Mouse (Mus musculus): ENCODE measurements around the gene Sema5b. TPM values are rescaled to one million over a fixed set of nuclear protein-coding genes. Genes with fewer than 3 reads are reported as not detected.

Sema5b gene
- polyA plus RNA-seq (2015; fragmentation: Nextera tagmentation; extraction: Ambion mirVana), result 0.56 and 0.70 TPM in 2 replicates

GRCm38 (mm10) chr16:35541117-35541641, at the start of gene Sema5b:
Gene Sema5b, plus strand, starts transcription at chr16:35541145.
- WGBS, result under 1% methylated on average over 43 of the region's 54 CpGs
- TF ChIP-seq EP300 (optimal IDR thresholded peaks at IDR 0.05), result no peak
- TF ChIP-seq CTCF (IDR thresholded peaks at IDR 0.05; ENCODE audit: low read depth), result peak; percentile 66; the same call in 1 of the 2 replicates
- no peaks in the 10 kb centered on the region for H3K36me3 ChIP-seq (ENCODE audit: control insufficient read depth, insufficient read depth, low read length)
- peak within 1 kb of the TSS; percentile 51 for H3K4me3 ChIP-seq (ENCODE audit: low read depth, low read length)
- no peaks in the 10 kb centered on the region for H3K9me3 ChIP-seq (ENCODE audit: control insufficient read depth, low read length)
- ATAC-seq (ENCODE audit: low FRiP score, low TSS enrichment) (peak; percentile 36), DNase-seq (ENCODE audit: low spot score) (peak; percentile 44)
- peaks cover 6% of the 10 kb centered on the region; the same call in 1 of the 2 replicates for H3K27me3 ChIP-seq (ENCODE audit: control insufficient read depth, insufficient read depth, low read length)
- peak within 1 kb of the TSS; percentile 31; the same call in 1 of the 2 replicates for H3K9ac ChIP-seq (ENCODE audit: low read length)
- H3K27ac ChIP-seq (replicated peaks), result no peak within 1 kb of the TSS
- H3K4me2 ChIP-seq (replicated peaks; ENCODE audit: low read depth), result peak within 1 kb of the TSS; percentile 95
- no peaks in the 10 kb centered on the region; the same call in 1 of the 2 replicates for H3K4me1 ChIP-seq (replicated peaks; ENCODE audit: control insufficient read depth, insufficient read depth)

- no peak overlapping the region for H3K4me3 ChIP-seq (ENCODE audit: low read depth, low read length)
- ATAC-seq (ENCODE audit: low FRiP score, low TSS enrichment) (no peak), DNase-seq (ENCODE audit: low spot score) (no peak)
- H3K4me2 ChIP-seq (replicated peaks; ENCODE audit: low read depth), result no peak overlapping the region
- no peaks in the 10 kb centered on the region for H3K9me3 ChIP-seq (ENCODE audit: control insufficient read depth, low read length)
- no peaks in the 10 kb centered on the region for H3K4me1 ChIP-seq (replicated peaks; ENCODE audit: control insufficient read depth, insufficient read depth)
- WGBS, result 92% methylated on average over 3 of the region's 3 CpGs
- H3K36me3 ChIP-seq (ENCODE audit: control insufficient read depth, insufficient read depth, low read length), result no peaks in the 10 kb centered on the region
- no peak overlapping the region for H3K9ac ChIP-seq (ENCODE audit: low read length)
- no peak overlapping the region for H3K27ac ChIP-seq (replicated peaks)
- peak; percentile 16; the same call in 1 of the 2 replicates for TF ChIP-seq CTCF (IDR thresholded peaks at IDR 0.05; ENCODE audit: low read depth)
- TF ChIP-seq EP300 (optimal IDR thresholded peaks at IDR 0.05), result no peak
- no peaks in the 10 kb centered on the region for H3K27me3 ChIP-seq (ENCODE audit: control insufficient read depth, insufficient read depth, low read length)
These were observed 40.6 kb upstream of the Sema5b start for GRCm38 (mm10) chr16:35500342-35500741.

GRCm38 (mm10) chr16:35501106-35501760, 39.7 kb upstream of the Sema5b start:
- Histone ChIP-seq H3K27me3 (ENCODE audit: control insufficient read depth, insufficient read depth, low read length) (no peaks in the 10 kb centered on the region), H3K9me3 (ENCODE audit: control insufficient read depth, low read length) (no peaks in the 10 kb centered on the region), H3K4me3 (ENCODE audit: low read depth, low read length) (no peak overlapping the region), H3K36me3 (ENCODE audit: control insufficient read depth, insufficient read depth, low read length) (no peaks in the 10 kb centered on the region), H3K4me2 (replicated peaks; ENCODE audit: low read depth) (no peak overlapping the region), H3K9ac (ENCODE audit: low read length) (no peak overlapping the region), H3K4me1 (replicated peaks; ENCODE audit: control insufficient read depth, insufficient read depth) (no peaks in the 10 kb centered on the region), H3K27ac (replicated peaks) (no peak overlapping the region)
- TF ChIP-seq EP300 (optimal IDR thresholded peaks at IDR 0.05), result no peak
- no peak for TF ChIP-seq CTCF (IDR thresholded peaks at IDR 0.05; ENCODE audit: low read depth)
- 60% methylated on average over 4 of the region's 4 CpGs for WGBS
- ATAC-seq (ENCODE audit: low FRiP score, low TSS enrichment), result no peak
- DNase-seq (ENCODE audit: low spot score), result no peak

GRCm38 (mm10) chr16:35502456-35502855, 38.5 kb upstream of the Sema5b start:
- Histone ChIP-seq H3K4me1 (replicated peaks; ENCODE audit: control insufficient read depth, insufficient read depth) (no peaks in the 10 kb centered on the region), H3K4me2 (replicated peaks; ENCODE audit: low read depth) (no peak overlapping the region), H3K9ac (ENCODE audit: low read length) (no peak overlapping the region), H3K4me3 (ENCODE audit: low read depth, low read length) (no peak overlapping the region), H3K27me3 (ENCODE audit: control insufficient read depth, insufficient read depth, low read length) (no peaks in the 10 kb centered on the region), H3K9me3 (ENCODE audit: control insufficient read depth, low read length) (no peaks in the 10 kb centered on the region), H3K36me3 (ENCODE audit: control insufficient read depth, insufficient read depth, low read length) (no peaks in the 10 kb centered on the region), H3K27ac (replicated peaks) (no peak overlapping the region)
- TF ChIP-seq CTCF (IDR thresholded peaks at IDR 0.05; ENCODE audit: low read depth), result no peak
- TF ChIP-seq EP300 (optimal IDR thresholded peaks at IDR 0.05), result no peak
- DNase-seq (ENCODE audit: low spot score) (no peak), ATAC-seq (ENCODE audit: low FRiP score, low TSS enrichment) (no peak)
- WGBS, result 87% methylated on average over 11 of the region's 11 CpGs

- Histone ChIP-seq H3K9me3 (ENCODE audit: control insufficient read depth, low read length) (no peaks in the 10 kb centered on the region), H3K4me2 (replicated peaks; ENCODE audit: low read depth) (no peak overlapping the region), H3K4me1 (replicated peaks; ENCODE audit: control insufficient read depth, insufficient read depth) (no peaks in the 10 kb centered on the region), H3K27ac (replicated peaks) (no peak overlapping the region), H3K9ac (ENCODE audit: low read length) (no peak overlapping the region), H3K4me3 (ENCODE audit: low read depth, low read length) (no peak overlapping the region), H3K36me3 (ENCODE audit: control insufficient read depth, insufficient read depth, low read length) (no peaks in the 10 kb centered on the region), H3K27me3 (ENCODE audit: control insufficient read depth, insufficient read depth, low read length) (no peaks in the 10 kb centered on the region)
- ATAC-seq (ENCODE audit: low FRiP score, low TSS enrichment) (no peak), DNase-seq (ENCODE audit: low spot score) (no peak)
- 85% methylated on average over 8 of the region's 8 CpGs for WGBS
- TF ChIP-seq CTCF (IDR thresholded peaks at IDR 0.05; ENCODE audit: low read depth) (no peak), EP300 (optimal IDR thresholded peaks at IDR 0.05) (no peak)
These were observed 36.7 kb upstream of the Sema5b start for GRCm38 (mm10) chr16:35504266-35504665.

GRCm38 (mm10) chr16:35505786-35506185, 35.2 kb upstream of the Sema5b start:
- ATAC-seq (ENCODE audit: low FRiP score, low TSS enrichment), result no peak
- Histone ChIP-seq H3K9me3 (ENCODE audit: control insufficient read depth, low read length) (no peaks in the 10 kb centered on the region), H3K4me2 (replicated peaks; ENCODE audit: low read depth) (no peak overlapping the region), H3K27me3 (ENCODE audit: control insufficient read depth, insufficient read depth, low read length) (no peaks in the 10 kb centered on the region), H3K36me3 (ENCODE audit: control insufficient read depth, insufficient read depth, low read length) (no peaks in the 10 kb centered on the region), H3K4me1 (replicated peaks; ENCODE audit: control insufficient read depth, insufficient read depth) (no peaks in the 10 kb centered on the region), H3K9ac (ENCODE audit: low read length) (no peak overlapping the region), H3K4me3 (ENCODE audit: low read depth, low read length) (no peak overlapping the region), H3K27ac (replicated peaks) (no peak overlapping the region)
- no peak for DNase-seq (ENCODE audit: low spot score)
- TF ChIP-seq CTCF (IDR thresholded peaks at IDR 0.05; ENCODE audit: low read depth) (no peak), EP300 (optimal IDR thresholded peaks at IDR 0.05) (no peak)
- 83% methylated on average over 4 of the region's 4 CpGs for WGBS
